Mouse (Mus musculus) spleen, postnatal 0 days (tissue): ENCODE results near the gene Lyz2. TPM values are rescaled to one million over a fixed set of nuclear protein-coding genes. Genes with fewer than 3 reads are reported as not detected.

Experiments
- polyA plus RNA-seq: library from polyadenylated mRNA; unstranded; fragments of >200 nt; fragmentation: Nextera tagmentation; extraction: Ambion mirVana; gene quantifications from 2 replicates; pipeline ENCODE4 v1.2.1, GENCODE M21; 2015

The Lyz2 gene
- 843 and 1,348 TPM in 2 replicates for polyA plus RNA-seq

DNA sequence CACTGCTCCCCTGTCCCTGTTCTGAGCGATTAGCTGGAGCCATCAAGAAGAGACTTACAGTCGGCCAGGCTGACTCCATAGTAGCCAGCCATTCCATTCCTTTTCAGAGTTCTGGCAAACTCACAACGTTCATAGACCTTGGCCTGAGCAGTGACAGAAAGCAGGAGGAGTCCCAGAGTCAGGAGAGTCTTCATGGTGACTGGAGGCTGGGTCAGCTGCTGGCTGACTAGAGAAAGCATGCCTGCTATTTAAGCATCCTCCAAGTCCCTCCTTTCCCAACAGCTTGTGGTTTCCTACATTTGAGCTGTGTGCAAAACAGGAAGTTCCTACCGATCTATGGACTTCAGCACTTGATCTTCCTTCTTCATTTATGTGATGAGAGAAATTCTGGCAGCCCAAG is at the start of gene Lyz2:
Lyz2 (minus strand) TSS at position 273 of the 400 bp plus-strand sequence.

DNA sequence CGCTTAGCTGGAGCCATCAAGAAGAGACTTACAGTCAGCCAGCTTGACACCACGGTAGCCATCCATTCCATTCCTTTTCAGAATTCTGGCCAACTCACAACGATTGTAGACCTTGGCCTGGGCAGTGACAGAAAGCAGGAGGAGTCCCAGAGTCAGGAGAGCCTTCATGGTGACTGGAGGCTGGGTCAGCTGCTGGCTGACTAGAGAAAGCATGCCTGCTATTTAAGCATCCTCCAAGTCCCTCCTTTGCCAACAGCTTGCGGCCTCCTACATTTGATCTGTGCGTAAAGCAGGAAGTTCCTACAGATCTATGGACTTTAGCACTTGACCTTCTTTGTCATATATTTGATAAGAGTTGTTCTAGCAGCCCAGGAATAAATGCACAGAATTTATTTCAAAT is 10.6 kb upstream of the Lyz2 start, which contains the start of gene Lyz1:
Lyz1 (minus strand) TSS at position 198 of the 400 bp plus-strand sequence.

DNA sequence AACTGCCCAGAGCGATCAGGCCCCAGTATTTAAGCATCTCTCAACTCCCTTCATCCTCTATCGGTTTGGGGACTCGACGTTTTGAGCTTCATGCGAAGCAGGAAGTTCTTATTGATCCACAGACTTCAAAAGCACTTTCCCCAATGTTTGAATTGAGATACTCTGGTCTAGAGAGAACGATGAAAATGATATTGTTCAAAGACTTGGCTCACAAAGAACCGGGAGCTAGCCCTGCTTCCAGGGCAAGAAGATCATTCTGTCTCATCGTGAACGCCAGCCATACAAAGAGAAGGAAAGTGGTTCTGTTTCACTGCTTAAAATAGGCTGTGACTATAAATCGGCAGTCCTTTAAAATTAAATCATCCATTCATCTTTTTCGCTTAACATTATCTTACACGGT is 43.5 kb downstream of the Lyz2 start, which contains the start of gene 9530003J23Rik:
9530003J23Rik (minus strand) TSS at position 101 of the 400 bp plus-strand sequence.

Other genes with a start within 250 kb of the Lyz2 start
- not detected in 2 replicates for gene Lrrc10, start 237.0 kb downstream of the Lyz2 start, polyA plus RNA-seq
- 190 and 200 TPM in 2 replicates for gene Cct2, start 218.5 kb downstream of the Lyz2 start, polyA plus RNA-seq
- gene Frs2, start 133.8 kb downstream of the Lyz2 start, polyA plus RNA-seq = 12.5 and 12.8 TPM in 2 replicates
- 55.4 and 59.1 TPM in 2 replicates for gene Yeats4, start 57.8 kb downstream of the Lyz2 start, polyA plus RNA-seq
- gene 9530003J23Rik, start 43.6 kb downstream of the Lyz2 start, polyA plus RNA-seq = not detected in 2 replicates
- 0.38 and 0.51 TPM in 2 replicates for gene Lyz1, start 10.5 kb upstream of the Lyz2 start, polyA plus RNA-seq
- 76.5 and 80.2 TPM in 2 replicates for gene Cpsf6, start 97.7 kb upstream of the Lyz2 start, polyA plus RNA-seq